Mouse (Mus musculus): Measurements from ENCODE around the gene Sel1l2. TPM values are rescaled to one million over a fixed set of nuclear protein-coding genes. Genes with fewer than 3 reads are reported as not detected.
A peak's percentile ranks its signal among the peaks of the same experiment; 100 is the strongest.
"Not testable (repeated sequence)": the region's sequence is repeated elsewhere in the genome, so short reads cannot be mapped to it uniquely, and the experiment has no call there.

The Sel1l2 gene
- total RNA-seq, 4 experiments from 2014 or later, result not detected

DNA sequence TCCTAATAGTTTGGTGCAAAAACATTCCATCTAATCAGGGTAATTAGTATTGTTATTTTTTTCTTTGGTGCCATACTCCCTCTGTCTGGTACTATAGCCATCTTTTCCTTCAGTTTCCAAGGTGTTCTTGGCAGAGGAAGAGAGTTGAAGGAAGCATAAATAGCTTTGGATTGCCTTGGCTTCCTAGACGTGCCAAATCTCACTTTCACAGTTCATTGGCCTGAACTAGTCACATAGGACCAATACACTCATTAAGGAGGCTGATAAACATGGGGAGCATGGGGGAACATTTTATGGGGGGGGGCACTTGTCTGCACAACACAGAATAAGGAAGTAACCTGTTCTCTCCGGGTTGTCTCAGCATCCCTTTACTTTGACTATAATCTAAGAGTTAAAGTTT lies 174.1 kb downstream of the Sel1l2 start:
- DNase-seq (ENCODE audit: low spot score in 2 of 2), result no peak

DNA sequence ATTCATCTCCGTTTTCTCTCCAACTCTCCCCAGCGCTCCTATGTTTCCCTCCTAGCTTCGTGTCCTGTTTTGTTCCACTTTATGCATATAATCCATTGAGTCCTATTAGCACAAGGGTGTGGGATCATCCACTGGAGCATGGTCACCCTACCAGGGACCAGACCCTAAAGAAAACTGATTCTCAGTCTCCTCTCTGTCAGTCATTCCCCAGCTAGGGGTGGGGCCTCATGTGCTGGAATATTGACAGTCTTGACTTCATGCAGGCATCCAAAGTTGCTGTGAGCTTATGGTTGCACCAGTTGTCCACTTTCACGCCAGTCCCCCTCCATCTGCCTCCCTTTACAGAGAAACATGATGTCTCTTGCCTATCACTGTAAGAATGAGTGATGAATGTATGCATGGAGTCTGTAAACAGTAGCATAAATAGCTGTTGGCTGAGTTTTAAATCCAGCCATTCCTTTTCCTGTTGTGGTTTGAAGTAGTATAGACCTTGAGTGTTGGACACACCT lies 174.9 kb downstream of the Sel1l2 start:
- DNase-seq (ENCODE audit: low spot score in 2 of 2), result no peak

DNA sequence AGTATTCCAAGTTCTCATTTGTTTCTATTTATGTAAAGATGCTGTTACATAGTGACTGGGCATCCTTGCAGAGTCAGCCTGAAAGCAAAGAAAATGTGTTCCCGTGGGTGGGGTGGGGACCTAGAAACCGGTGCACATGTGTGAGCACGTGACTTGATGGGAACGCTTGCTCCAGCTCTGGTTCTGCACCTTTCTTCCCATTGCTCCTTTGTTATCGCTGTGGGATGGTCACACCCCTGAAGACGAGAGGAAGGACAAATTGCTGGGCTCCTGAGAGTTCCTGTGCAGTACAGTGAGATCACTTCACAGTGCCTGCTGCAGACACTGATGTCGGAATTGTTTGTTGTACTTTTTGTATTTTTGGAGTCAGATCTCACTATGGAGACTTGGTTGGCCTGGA lies 185.8 kb downstream of the Sel1l2 start:
- DNase-seq (ENCODE audit: low spot score in 2 of 2), result no peak

DNA sequence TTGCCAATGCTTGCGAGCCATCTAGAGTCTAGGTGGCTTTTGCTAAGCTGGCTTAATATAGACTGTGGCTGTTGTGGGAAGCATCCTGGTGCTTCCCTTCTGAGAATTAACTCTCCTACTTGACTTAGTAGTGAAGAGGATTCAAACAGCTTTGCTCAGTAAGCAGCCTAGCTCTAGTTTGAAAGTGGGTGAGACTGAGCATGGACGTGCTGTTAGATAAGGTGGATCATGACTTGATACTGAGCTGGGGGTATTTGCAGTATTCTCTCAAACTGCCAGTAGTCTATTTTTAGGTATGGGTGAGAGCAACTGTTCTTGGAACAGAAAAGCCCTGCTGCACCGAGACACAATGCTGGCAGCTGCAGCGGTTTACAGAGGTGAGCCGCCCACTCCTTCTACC lies 186.9 kb downstream of the Sel1l2 start:
- peak in 1 of 2 experiments; percentile 52 for DNase-seq (ENCODE audit: low spot score in 2 of 2)

DNA sequence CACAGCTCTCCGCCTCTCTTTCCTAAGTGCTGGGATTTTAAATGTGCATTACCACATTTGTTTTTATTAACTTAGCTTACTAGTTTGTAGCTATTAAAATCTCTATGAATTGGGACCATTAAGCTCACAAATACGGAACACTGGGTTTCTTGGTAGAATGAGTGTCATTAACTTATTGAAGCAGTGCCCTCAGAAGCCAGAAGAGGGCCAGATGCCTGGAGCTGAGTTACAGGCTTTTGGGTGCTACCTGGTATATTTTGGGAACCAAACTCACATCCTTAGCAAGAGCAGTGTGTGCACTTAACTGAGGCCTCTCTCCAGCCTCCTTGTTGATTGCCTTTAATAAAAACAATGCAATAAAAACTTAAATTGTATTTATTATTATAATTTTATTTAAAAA lies 188.8 kb downstream of the Sel1l2 start:
- no peak for DNase-seq (ENCODE audit: low spot score in 2 of 2)

DNA sequence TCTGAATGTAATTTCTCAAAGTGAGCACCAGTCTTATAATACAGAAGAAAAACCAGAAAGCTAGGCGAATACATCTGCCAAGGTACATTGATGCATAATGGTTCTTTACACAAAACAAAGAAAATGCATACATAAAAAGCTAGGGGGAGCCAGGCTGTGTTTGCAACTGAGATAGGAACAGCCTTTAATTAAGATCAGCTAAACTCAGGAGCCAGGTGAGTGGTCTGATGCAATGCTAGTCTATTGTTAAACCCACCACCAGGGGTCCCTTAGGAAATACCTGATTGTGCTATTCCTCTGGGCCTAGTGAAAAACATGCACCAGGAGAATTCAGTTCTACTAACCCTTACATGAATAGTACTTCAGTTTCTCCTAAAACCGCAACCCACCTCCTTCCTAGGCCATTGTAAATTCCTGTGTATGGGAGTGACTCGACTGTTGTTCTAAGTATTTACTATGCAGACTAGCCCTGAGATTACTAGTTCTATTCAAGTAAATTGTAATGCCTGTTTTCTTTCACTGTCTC lies 203.8 kb downstream of the Sel1l2 start:
- DNase-seq (ENCODE audit: low spot score in 2 of 2), result not testable (repeated sequence)

Other genes starting within 250 kb of the Sel1l2 start
- gene Gm17374, start 237.7 kb downstream of the Sel1l2 start, total RNA-seq (2022), result not detected
- gene Esf1, start 219.1 kb downstream of the Sel1l2 start, total RNA-seq (2022), result 10 to 100 TPM; 18.0 to 19.4 (median 19.0) TPM
- 10 to 100 TPM; 42.8 to 50.0 (median 45.0) TPM for gene Ndufaf5, start 219.1 kb downstream of the Sel1l2 start, total RNA-seq (2022)
- gene Macrod2, start 5.6 kb upstream of the Sel1l2 start, total RNA-seq (2022), result 10 to 100 TPM; 48.9 to 57.5 (median 51.2) TPM

Data from left cerebral cortex, adult 8-10 months (tissue).